Mouse (Mus musculus) heart, embryonic 16.5 days (tissue): ENCODE results near the gene Arrdc2. TPM values are rescaled to one million over a fixed set of nuclear protein-coding genes. Genes with fewer than 3 reads are reported as not detected.

ENCODE experiments used
- ATAC-seq: fragments of 200-750 bp; cut with Nextera tagmentation; replicated peaks from 2 replicates; pipeline ENCODE4 v1.8.0; 2017; ENCODE audit warnings: moderate number of reproducible peaks; ENCODE audit not compliant: insufficient read depth, low FRiP score; ENCODE audit errors: extremely low read depth
- H3K27ac ChIP-seq: fragments of 300-500 bp; sonication (generic); 2 replicates; pipeline ENCODE4 v1.5.1; 2014; ENCODE audit warnings: mild to moderate bottlenecking, low read length, control low read depth, moderate library complexity
- H3K27me3 ChIP-seq: fragments of 300-500 bp; sonication (generic); 2 replicates; pipeline ENCODE4 v1.6.1; 2014; ENCODE audit warnings: low read length, mixed read lengths; ENCODE audit not compliant: control insufficient read depth, insufficient read depth
- H3K36me3 ChIP-seq: fragments of 300-500 bp; sonication (generic); 2 replicates; pipeline ENCODE4 v1.6.1; 2014; ENCODE audit not compliant: control insufficient read depth, insufficient read depth
- H3K4me1 ChIP-seq: fragments of 300-500 bp; sonication (generic); 2 replicates; pipeline ENCODE4 v1.6.1; 2014; ENCODE audit warnings: low read length, mixed read lengths; ENCODE audit not compliant: control insufficient read depth, insufficient read depth
- H3K4me2 ChIP-seq: fragments of 300-500 bp; sonication (generic); 2 replicates; pipeline ENCODE4 v1.6.1; 2014; ENCODE audit warnings: low read depth, mild to moderate bottlenecking, control low read depth, low read length
- H3K4me3 ChIP-seq: fragments of 300-500 bp; sonication (generic); 2 replicates; pipeline ENCODE4 v1.5.1; 2014; ENCODE audit warnings: mild to moderate bottlenecking, control low read depth, low read length
- H3K9ac ChIP-seq: fragments of 300-500 bp; sonication (generic); 2 replicates; pipeline ENCODE4 v1.6.1; 2014; ENCODE audit warnings: low read length, control low read depth
- H3K9me3 ChIP-seq: fragments of 300-500 bp; sonication (generic); replicated peaks from 2 replicates; pipeline ENCODE4 v1.6.1; 2016; ENCODE audit warnings: low read length; ENCODE audit not compliant: control insufficient read depth
- WGBS: fragments of 180-500 bp; shearing (Covaris S2); extraction: QIAGEN DNeasy Blood & Tissue Kit; methylation state at CpG from one replicate; pipeline ENCODE4 v1.1.7; 2014; 5-methylcytosine and 5-hydroxymethylcytosine counted together
- polyA plus RNA-seq: library from polyadenylated mRNA; unstranded; fragments of >200 nt; fragmentation: Nextera tagmentation; extraction: Ambion mirVana; gene quantifications from 2 replicates; pipeline ENCODE4 v1.2.1, GENCODE M21; 2015

Gene Arrdc2
- polyA plus RNA-seq, 1 experiment from 2014 or later: 3.7 TPM

DNA sequence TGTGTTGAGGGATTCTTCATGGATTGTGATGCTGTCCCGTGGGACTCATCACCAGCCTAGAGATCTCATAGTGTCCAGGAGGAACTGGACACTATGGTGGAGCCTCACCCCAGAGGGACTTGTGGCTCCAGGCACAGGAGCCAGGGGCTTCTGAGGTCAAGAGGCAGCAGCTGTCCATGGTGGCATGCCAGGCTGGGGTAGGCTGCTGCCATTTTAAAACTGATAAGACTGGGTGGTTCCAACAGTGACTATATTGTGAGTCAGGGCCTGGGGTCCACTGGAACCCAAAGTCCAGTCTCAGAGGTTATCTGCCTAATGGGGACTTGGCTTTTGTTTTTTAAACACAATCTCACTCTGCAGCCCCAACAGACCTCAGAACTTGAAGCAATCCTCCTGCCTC is 37.7 kb downstream of the Arrdc2 start:
- H3K36me3 ChIP-seq: no peaks in the 10 kb centered on the region
- H3K4me2 ChIP-seq: no peak overlapping the region
- H3K9ac ChIP-seq: no peak overlapping the region
- no peak overlapping the region for H3K4me3 ChIP-seq
- H3K27me3 ChIP-seq: peaks cover 38% of the 10 kb centered on the region
- no peaks in the 10 kb centered on the region for H3K9me3 ChIP-seq
- H3K4me1 ChIP-seq: peaks cover 18% of the 10 kb centered on the region
- no peak overlapping the region for H3K27ac ChIP-seq
- WGBS: 82% methylated on average over 1 of the region's 1 CpGs
- no peak for ATAC-seq

DNA sequence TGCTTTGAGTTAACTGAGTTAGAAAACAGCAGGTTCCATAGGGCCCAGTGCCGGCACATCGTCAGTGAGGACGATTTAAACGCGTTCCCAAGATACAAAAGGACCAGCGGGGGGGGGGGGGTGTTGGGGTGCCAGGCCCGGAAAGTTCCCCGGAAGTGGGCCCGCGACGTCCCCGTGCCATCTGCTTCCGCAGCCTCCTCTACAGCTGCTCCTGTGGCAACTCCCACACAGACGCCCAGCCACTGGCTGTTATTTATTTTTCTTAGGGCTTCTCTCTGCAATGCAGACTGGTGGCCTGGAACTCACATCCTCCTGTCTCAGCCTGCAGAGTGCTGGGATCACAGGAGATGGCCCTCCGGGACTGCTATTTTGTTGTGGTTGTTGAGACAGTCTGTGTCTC is 38.4 kb downstream of the Arrdc2 start:
- H3K36me3 ChIP-seq: no peaks in the 10 kb centered on the region
- 17% methylated on average over 15 of the region's 15 CpGs for WGBS
- H3K4me2 ChIP-seq: no peak overlapping the region
- H3K27ac ChIP-seq: no peak overlapping the region
- peaks cover 38% of the 10 kb centered on the region for H3K27me3 ChIP-seq
- no peaks in the 10 kb centered on the region for H3K9me3 ChIP-seq
- peaks cover 22% of the 10 kb centered on the region for H3K4me1 ChIP-seq
- no peak overlapping the region for H3K4me3 ChIP-seq
- no peak overlapping the region for H3K9ac ChIP-seq
- no peak for ATAC-seq

DNA sequence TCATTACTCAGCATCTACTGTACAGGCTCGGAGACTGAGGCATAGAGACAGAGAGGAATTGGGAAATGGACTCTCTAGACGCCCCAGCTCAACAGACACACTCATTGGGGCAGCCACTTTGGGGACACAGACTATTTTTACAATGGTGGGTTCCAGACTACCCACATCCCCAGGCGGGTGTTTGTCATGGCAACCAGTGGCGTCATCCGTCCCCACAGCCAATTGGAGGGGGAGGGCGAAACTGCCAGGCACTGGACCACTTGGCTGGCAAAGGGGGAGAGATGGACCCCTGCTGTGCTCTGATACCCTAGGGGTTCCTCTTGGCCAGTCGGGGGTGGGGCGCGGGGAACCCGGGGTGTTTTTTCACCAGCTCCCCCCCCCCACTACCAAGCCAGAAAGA is 38.9 kb downstream of the Arrdc2 start:
- 55% methylated on average over 10 of the region's 10 CpGs for WGBS

DNA sequence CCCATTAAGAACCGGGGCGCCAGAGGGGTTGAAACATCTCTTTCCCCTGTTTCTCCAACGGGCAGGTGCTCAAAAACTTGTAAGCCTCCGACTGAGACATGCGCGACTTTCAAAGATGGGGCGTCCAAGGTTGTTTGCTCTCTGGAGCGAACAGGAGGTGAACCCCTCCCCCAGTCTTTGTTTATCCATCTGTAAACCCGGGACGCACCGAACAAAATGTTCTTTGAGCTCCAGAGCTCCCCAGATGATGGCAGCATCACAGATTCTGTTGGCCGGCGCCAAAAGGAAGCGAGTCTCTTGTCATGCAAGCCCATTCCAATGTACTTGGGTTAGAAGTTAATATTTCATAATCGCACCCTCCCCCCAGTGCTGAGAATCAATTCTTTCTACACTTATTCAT is 41.2 kb downstream of the Arrdc2 start:
- H3K27ac ChIP-seq: no peak overlapping the region
- peaks cover 11% of the 10 kb centered on the region for H3K4me1 ChIP-seq
- H3K9me3 ChIP-seq: no peaks in the 10 kb centered on the region
- peak overlapping the region; percentile 67; the same call in 1 of the 2 replicates for H3K9ac ChIP-seq
- peak overlapping the region; percentile 82 for H3K4me2 ChIP-seq
- ATAC-seq: no peak
- no peaks in the 10 kb centered on the region for H3K36me3 ChIP-seq
- peaks cover 30% of the 10 kb centered on the region for H3K27me3 ChIP-seq
- H3K4me3 ChIP-seq: peak overlapping the region; percentile 63; the same call in 1 of the 2 replicates
- 15% methylated on average over 15 of the region's 15 CpGs for WGBS

More for the DNA sequence above, 38.9 kb downstream of the Arrdc2 start:
- ATAC-seq: no peak
- Histone ChIP-seq H3K4me1 (peaks cover 22% of the 10 kb centered on the region), H3K9ac (no peak overlapping the region), H3K36me3 (no peaks in the 10 kb centered on the region), H3K27me3 (peaks cover 36% of the 10 kb centered on the region), H3K27ac (no peak overlapping the region), H3K4me2 (no peak overlapping the region), H3K4me3 (no peak overlapping the region), H3K9me3 (no peaks in the 10 kb centered on the region)

DNA sequence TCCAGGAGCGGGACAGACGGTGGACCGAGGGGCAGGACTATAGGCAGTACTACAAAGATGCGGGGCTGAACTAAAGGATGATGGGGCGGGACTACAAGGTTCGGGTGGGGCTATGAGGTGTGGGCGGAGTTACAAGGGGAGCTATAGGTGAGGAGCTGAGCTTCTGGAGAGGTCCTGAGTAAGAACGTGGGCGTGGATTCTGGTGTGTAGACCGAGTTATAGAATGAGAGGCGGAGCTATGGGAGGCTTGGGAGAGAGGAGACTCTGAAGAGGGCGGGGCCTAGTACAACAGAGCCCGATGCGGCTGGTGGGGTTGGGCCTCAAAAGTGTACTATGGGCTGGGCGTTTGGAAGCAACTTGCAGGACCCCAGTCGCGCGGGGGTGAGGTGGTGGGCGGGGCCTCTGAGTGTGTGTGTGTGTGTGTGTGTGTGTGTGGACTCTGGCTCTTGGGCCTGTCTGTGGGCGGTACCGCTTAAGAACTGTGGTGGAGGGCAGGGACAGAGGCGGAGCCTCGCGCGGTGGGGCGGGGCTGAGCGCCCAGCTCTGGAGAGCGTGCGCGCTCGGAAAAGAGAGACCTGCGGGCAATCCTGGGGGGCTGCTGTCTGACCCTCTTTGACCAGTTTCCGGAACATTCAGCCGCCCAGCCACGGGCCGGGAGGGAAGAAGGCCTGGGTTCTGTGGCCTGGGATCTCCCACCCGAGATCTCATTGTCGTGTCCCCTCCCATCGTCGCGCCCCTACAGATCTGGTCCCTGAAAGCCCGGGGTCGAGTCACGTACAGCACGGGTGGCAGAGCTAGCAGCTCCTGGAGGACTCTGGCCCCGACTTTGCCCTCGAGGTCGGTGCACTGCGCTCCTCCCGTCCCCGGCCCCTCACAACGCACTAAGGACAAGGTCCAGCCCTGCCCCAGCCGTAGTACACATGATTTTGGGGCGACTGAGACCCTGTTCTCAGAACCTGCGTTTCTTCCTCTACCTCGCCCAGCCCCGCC is 42.1 kb downstream of the Arrdc2 start:
- under 1% methylated on average over 57 of the region's 57 CpGs for WGBS
- H3K4me3 ChIP-seq: peak overlapping the region; percentile 63
- 0 out of 2 replicates have a peak overlapping the region, but pooled peaks have one; percentile 35 for H3K27ac ChIP-seq
- peaks cover 16% of the 10 kb centered on the region for H3K4me1 ChIP-seq
- H3K36me3 ChIP-seq: no peaks in the 10 kb centered on the region
- ATAC-seq: peak; percentile 77
- H3K4me2 ChIP-seq: peak overlapping the region; percentile 82
- no peaks in the 10 kb centered on the region for H3K9me3 ChIP-seq
- peaks cover 29% of the 10 kb centered on the region for H3K27me3 ChIP-seq
- peak overlapping the region; percentile 67 for H3K9ac ChIP-seq

DNA sequence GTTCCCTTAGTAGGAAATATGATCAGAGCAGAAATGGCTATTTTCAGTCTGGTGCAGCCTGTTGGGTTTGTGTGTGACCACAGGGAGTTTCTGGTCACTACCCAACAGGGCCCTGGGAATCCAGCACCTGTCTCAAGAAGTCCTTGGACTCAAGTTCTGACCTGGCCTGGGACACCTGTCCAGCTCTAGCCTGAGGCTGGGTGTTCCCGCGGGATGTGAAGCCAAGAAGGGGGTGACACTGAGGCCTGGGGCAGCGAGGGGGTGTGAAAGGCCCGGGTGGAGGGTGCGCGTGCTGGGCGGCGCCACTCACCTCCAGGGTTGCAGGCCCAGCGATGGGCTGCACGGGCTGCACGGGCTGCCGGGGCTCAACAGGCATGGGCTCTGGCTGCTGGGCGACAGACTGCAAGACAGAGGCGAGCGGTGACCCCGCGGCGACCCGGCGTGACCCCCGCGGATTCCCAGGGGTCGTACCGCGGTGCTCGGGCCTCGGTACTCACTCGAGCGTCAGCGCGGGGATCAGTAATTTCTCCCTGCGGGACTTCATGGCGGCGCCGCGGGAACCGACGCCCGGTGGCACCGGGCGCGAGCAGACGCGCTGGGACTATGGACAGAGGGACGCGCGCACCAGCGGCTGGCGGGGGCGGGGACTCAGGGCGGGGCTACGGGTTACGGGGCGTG is 43.0 kb downstream of the Arrdc2 start:
- Histone ChIP-seq H3K27ac (no peak overlapping the region), H3K4me3 (peak overlapping the region; percentile 63), H3K4me2 (peak overlapping the region; percentile 82), H3K36me3 (no peaks in the 10 kb centered on the region), H3K9me3 (no peaks in the 10 kb centered on the region), H3K4me1 (peaks cover 20% of the 10 kb centered on the region), H3K9ac (peak overlapping the region; percentile 69), H3K27me3 (peaks cover 28% of the 10 kb centered on the region)
- no peak for ATAC-seq
- WGBS: 3% methylated on average over 54 of the region's 54 CpGs

DNA sequence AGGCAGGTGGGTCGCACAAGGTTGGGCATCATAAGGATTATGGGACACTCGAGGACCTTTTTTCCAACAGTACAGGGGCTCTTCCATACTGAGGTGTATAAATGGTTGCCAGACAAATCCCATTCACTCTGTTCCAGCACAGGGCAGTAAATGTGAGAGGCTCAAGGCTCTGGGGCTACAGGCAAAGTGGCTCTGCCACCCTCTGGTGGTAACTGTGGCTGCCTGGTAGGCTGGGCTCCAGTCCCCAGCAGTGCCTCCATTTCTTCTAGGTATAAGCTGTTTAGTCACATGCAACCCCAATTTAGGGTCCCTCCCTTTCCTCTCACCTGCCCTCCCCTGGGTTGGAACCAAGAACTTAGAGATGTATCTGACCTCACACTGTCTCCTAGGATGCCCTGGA is 44.1 kb downstream of the Arrdc2 start:
- no peak overlapping the region for H3K27ac ChIP-seq

DNA sequence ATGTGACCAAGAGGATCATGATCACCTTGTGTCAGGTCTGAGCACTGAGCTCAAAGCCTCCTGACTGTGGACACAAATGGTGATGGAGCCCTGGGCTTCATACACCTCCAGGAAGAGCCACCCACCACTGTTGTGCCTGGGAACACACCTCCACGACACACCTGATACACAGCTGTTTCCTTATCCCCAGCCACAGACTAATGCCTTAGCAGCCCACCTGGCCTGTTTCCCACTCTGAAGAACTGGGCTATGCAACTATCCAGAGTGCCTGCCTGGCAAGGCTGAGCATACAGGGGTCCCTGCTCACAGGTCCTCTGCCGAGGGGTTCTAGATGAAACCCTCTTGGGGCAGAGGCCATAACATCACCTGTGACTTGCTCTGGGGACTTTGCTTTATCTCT is 45.3 kb downstream of the Arrdc2 start:
- Histone ChIP-seq H3K4me3 (no peak overlapping the region), H3K36me3 (no peaks in the 10 kb centered on the region), H3K27ac (no peak overlapping the region), H3K4me2 (no peak overlapping the region), H3K4me1 (peaks cover 29% of the 10 kb centered on the region), H3K27me3 (peaks cover 13% of the 10 kb centered on the region), H3K9ac (no peak overlapping the region), H3K9me3 (no peaks in the 10 kb centered on the region)
- 80% methylated on average over 2 of the region's 2 CpGs for WGBS
- ATAC-seq: no peak

More for the DNA sequence above, 44.1 kb downstream of the Arrdc2 start:
- Histone ChIP-seq H3K4me1 (peaks cover 29% of the 10 kb centered on the region), H3K9me3 (no peaks in the 10 kb centered on the region), H3K4me3 (no peak overlapping the region), H3K27me3 (peaks cover 24% of the 10 kb centered on the region), H3K4me2 (no peak overlapping the region), H3K9ac (no peak overlapping the region), H3K36me3 (no peaks in the 10 kb centered on the region)
- ATAC-seq: no peak
- 84% methylated on average over 2 of the region's 2 CpGs for WGBS

DNA sequence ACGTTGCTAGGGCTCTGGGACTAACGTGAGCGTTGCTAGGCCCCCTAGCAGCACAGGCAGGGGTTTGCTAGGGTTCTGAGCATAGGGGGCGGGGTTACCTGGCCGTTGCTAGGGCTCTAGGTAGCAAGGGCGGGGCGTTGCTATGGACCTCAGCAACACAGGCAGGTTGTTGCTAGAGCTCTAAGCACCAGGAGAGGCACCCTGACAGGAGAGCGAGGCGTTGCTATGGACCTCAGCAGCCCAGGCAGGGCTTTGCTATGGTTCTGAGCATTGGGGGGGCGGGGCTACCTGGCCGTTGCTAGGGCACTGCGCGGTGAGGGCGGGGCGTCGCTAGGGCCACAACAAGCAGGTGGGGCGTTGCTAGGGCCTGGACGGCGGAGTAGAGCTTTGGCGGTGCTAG is 46.8 kb downstream of the Arrdc2 start:
- WGBS: 0% methylated on average over 20 of the region's 20 CpGs
- Histone ChIP-seq H3K4me1 (peaks cover 28% of the 10 kb centered on the region), H3K9ac (peak overlapping the region; percentile 88)

More for the DNA sequence above, 46.8 kb downstream of the Arrdc2 start:
- peak; percentile 2; the same call in 1 of the 2 replicates for ATAC-seq
- Histone ChIP-seq H3K27me3 (no peaks in the 10 kb centered on the region; the same call in 1 of the 2 replicates), H3K4me2 (peak overlapping the region; percentile 93), H3K36me3 (0 out of 2 replicates have a peak, but pooled peaks cover 2% of the 10 kb centered on the region), H3K4me3 (peak overlapping the region; percentile 72), H3K9me3 (no peaks in the 10 kb centered on the region), H3K27ac (no peak overlapping the region)
